Mouse (Mus musculus) Muller cell, postnatal 12 days (primary cell): ENCODE data around the gene Rftn1.

Experiments used
- DNase-seq: peaks from one replicate; pipeline ENCODE4 v3.0.0-alpha.2; 2015; ENCODE audit errors: inconsistent ontology term

The Rftn1 gene

DNA sequence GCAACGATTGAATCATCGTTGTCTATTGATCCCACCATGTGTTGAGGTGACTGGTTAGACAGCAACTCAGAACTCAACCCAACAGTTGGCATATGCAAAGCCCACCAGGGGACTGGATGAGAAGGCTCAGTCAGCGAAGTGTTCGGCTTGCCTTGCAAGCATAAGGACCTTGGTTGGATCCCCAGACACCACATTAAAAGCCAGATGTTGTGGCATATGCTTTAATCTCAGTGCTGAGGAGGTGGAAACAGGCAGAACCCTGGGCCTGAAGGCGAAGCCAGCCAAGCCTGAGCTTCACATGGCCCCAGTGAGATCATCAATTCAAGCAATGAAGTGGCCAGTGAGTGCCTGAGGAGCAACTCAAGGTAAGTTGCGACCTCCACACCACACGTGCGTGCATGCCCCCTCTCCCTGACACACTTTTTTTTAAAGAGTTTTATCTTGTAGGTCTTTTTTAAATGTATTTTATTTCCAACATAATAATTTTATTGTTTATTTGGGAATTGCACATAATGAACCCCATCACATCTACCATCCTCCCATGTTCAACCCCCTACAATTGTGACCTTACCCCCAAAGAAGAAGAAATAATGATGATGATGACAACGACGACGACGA lies 11.5 kb upstream of the Rftn1 start:
- no peak for DNase-seq

DNA sequence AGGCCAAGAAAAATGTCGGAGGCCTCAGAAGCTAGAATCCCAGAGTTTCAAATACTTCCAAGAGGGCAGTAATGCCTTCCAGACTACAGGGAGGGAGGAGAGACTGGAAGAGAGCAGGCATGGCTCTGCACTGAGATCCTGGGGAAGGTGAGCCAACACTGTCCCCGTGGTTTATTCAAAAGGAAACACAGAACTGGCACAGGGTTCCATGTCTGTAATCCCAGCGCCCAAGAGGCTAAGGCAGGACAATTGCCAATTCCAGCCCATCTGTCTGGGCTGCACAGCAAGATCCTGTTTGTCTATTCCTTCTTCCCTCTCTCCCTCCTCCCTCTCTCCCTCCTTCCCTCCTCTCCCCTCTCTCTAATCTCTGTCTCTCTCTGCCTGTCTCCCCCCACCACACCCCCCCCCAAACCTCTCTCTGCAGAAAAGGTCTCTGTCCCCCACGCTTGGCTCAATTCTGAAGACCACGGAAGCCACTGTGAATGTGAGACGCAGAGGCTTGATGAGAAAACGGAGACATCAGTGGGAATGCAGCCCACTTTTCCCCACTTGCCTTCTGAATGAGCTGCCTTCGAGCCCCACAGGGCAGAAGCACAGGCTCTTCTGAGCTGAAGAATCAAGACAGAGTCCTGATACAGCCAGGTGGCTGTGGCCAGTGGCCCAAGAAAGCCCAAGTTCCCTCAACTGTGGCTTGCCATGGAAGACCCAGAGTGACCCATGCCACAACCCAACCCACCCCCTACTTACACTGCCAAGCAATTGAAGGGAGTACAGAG lies 8.8 kb upstream of the Rftn1 start:
- DNase-seq, result no peak

DNA sequence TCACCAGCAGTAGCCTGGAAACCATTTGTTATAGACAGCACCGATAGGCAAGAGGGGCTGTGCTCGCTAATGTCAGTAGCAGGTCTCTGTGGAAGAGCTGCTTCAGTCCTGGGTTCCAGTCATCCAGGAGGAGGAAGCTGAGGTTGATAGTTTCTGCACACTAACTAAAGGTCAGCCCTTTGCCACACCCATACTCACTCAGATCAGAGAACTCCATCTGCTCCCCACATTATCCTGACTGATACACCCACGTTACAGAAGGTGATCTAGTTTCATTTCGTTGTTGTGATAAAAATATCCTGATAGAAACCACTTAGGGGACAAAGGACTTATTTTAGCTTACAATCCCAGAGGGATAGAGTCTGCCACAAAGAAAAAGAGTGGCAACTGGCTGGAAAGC lies 7.1 kb upstream of the Rftn1 start:
- DNase-seq, result no peak

DNA sequence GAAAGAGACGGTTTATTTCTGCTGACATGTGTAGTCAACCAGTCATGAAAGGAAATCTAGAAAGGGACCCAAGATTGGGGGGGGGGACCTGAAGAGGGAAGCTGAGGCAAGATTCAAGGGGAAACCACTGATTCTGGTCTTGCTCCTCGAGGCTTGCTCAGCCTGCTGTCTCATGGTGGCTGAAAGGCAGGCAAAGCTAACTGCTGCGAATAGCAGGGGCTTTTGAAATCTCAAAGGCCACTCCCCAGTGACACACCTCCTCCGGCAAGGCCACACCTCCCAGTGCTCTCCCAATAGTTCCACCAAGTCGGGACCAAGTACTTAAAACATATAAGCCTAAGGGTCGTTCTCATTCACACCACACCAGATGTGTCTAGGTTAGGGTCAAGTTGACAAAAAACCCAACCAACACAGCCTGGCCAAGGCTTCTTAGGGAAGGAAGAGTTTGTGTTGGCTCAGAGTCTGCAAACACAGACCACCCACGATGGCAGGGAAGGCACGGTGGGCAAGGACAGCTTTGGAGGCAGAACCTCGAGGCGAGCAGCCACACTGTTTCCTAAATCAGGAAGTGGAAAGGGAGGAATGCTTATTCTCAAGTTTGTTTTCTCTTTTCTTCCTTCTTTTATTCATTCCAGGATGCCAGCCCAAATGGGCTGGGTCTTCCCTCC lies 5.7 kb upstream of the Rftn1 start:
- DNase-seq, result no peak

DNA sequence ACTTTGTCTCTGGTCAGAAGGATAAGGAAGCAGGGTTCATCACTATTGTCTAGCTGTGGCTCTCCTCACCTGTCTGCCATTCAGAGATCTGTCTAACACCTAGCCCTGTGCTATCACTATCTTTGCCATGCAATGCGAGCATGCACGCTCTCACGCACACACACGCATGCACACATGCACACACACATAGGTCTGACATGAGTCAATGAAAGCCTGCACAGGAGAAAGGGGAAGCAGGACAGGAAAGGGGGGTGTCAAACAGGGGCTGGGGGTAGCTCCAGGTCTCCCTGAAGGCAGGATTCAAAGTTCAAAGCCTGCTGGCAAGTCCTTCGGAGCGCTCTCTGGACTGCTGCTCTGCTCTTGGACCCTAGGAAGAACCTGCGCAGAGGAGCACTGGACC lies 4.9 kb upstream of the Rftn1 start:
- DNase-seq, result no peak

DNA sequence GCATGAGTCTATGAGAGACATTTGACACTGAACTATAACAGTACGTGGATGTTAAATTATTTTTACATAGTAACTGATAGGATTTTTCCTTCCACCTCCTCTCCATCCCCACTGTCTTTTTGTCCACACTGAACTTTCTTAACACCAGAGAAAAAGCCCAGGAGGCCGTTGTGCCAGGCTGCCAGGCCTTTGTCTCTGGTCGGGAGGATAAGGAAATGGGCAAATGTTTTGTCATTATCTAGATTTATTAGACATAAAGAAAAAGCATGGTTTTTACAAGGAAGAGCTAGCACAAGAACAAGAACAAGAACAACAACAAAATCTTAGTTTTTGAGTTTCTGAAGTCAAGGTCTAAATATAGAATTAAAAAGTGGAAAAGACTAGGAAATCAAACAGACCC lies 4.1 kb upstream of the Rftn1 start:
- no peak for DNase-seq

DNA sequence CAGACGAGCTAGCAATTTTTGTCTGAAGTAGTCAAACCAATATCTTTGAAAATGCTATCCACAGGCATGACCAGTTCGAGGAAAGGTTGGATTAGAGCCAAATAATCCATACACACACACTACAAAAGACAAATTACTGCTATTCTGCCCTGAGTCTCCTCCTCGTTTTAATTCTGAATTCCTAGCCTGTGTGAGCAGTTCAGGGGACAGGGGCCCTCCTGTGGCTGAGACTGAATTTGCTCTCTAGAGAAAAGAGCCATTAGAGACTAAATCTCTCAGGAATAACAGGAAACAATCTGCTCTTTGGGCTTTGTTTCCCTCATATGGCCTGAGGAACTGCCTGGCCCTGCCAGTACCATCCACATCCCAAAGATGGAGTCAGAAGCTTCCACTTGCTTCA lies 3.2 kb upstream of the Rftn1 start:
- peak; percentile 52 for DNase-seq

DNA sequence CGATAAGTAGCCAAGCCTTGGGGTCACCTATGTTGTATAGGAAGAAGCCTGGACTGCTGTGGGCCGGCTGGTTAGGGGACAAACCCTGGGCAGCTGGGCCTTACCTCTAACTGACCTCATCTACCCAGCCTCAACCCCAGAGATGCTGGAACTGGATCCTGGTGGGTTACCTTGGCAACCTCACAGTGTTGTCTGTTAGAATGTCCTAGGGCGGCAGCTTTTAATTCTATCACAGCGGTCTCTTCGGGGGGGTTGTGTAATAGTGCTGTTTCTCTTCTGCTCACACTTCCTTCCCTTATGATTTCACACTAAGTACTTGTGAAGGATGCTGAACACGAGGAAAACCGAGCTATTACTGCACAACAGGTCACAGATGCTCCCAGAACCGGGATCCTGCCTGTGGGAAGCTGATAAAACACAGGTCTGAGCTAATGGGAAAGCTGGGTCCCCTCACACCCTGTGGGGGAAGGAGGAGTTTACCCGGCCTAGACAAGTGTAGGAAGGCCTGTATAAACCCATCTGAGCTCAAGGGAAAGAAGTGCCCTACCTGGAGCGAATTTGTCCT lies 2.0 kb upstream of the Rftn1 start:
- DNase-seq, result no peak

DNA sequence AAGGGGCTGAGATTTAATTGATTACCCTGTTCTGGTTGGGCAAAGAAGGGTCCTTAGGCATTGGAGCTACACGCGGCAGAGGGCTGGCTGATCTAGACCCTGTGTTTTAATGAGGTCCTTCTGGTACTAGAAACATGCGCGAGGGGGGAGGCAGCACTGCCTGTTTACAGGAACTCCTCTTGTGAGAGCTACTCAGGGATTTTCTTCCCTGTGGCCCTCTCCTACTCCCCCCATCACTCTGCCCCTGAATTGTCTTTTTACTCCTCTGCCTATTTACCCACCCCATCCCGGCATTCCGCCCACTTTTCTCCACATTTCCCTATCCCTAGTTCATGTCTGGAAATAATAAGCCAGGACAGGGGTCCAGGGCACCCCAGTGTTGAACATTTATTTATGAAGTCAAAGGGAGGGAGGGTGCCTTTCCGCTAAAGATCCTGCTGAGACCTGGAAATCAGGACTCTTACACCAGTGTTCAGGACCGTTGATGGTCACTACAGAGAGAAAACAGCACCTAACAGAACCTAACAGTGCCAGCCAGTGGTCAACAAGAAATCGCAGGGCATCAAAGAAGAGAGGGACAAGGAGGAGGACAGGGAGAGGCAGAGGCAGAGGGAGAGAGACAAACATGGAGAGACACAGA lies 964 bp upstream of the Rftn1 start:
- no peak for DNase-seq

DNA sequence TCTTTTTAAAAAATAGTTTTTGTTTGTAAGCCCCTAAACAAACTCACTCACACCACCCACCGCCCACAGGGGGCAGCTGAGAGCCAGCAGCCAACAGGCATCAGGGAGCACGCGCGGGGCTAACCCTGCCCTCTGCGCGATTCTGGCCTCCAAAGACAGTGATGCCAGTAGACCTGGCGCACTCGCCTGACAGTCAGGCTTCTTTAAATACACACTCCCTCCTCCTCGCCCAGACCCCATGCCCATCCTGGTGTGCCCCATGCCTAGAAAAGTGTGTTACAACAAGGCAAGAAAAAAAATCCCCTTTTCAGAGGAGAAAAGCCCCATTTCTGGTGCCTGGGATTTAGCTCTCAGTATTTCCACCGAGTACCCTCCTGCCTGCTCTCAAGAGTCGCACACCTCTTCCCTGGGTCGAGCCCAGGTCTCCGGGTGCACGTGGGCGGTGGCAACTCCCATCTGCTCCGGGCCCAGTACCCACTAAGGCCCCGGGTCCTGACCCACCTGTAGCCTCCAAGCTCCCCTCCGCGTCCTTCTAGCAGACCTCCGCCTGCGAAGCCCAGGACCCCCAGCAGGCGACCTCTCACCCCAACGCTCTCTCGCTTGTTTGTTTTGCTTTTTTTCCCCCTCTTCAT lies 977 bp downstream of the Rftn1 start:
- DNase-seq, result peak; percentile 63

DNA sequence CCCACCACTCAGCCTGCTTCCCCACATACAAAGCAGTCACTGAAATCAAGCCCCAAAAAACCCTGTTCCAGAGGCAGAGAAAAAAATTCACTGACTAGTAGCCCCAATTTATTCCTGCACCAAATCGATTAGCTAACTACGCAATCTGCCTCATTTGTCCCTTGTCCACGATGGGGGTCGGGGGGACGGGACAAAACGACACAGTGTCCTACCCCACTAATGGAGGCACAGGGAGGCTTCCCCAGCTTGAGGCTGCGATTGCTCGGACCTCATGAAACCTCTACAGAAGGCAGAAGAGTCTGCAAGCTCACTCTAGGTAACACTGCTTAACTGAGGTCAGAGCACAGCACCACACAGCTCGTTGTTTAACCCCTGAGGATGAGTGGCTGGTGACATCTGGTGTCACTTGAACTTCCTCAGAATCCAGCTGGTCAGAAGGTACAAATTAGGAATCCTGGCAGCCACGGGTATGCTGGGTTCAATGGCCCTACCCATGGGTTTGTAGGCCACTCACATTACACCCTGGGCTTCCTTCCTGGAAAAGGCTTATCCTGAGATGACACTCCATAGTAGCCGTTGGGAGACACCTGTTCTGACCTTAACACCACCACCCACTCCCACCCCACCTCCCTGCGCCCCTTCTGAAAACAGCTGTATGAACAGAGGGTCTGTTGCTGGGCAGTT lies 1.7 kb downstream of the Rftn1 start:
- no peak for DNase-seq

DNA sequence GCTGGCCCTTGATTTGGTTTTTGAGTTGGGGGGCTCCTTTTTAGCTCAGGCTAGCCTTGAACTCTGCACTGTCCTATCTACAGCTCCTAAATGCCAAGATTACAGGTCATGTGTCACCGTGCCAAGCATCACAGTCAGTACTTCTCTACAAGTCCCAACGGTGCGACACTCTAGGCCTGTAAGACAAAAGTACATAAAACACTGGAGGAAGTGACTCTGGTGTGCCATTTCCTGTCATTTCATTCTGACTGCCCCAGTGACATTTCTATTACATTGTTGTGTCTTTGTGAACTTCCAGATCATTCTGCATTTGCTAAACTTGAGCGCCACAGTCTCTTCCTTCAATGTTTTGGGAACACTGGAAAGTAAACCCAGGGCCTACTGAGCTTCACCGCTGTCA lies 4.9 kb downstream of the Rftn1 start:
- DNase-seq, result no peak

DNA sequence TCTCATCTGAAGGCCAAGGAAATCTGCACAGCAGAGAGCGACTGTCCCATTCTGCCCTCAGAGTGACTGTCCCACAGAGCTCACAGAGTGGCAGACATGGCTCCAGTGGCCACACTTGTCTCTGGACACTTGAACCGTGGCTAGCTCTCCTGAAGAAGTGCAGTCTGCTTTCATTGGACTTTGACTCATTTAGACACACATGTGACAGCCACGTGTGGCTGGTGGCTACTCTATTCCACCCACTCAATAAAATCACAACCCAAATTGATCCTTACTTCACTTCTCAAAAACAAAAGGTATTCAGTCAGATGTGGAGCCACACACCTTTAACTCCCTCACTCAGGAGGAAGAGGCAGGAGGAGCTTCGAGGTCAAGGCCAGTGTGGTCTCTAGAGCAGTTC lies 5.4 kb downstream of the Rftn1 start:
- no peak for DNase-seq

DNA sequence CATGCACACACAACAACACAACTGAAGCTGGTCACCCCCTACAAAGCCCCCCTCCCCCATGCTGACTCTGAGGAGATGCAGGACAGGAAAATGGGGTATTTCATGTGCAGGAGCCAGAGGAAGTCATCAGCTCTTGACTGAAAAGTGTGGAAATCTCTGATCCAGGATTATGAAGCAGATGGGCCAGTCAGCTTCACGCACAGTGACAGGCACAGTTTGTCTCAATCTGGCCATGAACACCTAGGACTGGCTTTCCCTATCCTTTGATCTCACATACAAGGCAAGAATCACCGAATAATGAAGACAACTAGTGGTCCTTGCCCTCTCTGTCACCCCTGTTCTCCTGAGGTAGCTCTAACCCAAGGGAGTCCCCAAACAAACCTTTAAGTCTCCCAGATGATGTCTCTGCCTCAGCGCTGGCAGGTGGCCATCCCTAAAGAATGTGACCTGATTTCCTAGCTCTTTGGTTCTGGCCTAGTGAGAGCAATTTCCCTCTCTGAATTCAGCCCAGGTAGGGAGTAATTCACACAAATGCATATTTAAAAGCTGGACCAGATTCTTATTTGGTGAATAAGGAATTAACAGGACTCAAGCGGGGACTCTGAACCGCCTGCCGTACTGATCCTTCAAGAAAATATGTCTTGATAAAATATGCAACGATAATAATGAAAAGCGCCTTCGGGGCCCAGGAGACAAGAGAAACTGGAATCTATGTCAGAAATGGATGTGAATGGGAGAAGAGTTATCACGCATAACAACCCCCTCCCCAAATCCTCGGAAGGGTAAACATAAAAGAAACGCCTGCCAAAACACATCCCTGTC lies 6.0 kb downstream of the Rftn1 start:
- peak; percentile 31 for DNase-seq

DNA sequence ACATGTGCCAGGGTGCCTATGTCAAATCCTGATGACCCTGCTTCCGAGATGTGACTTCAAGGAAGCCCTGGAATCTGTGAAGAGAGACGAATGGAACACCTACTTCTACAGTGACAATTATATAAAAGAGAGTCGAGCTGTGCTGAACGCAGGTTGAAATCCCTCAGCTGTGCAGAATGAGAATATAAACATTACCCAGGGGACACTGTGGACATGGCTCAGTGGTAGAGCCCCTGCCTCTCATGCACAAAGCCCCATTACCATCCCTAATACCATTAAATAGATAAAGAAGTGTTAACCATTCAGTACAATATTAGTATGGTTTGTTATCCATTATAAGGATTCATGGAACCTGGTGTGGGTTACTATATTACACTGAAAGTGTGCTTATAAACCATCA lies 7.2 kb downstream of the Rftn1 start:
- no peak for DNase-seq

DNA sequence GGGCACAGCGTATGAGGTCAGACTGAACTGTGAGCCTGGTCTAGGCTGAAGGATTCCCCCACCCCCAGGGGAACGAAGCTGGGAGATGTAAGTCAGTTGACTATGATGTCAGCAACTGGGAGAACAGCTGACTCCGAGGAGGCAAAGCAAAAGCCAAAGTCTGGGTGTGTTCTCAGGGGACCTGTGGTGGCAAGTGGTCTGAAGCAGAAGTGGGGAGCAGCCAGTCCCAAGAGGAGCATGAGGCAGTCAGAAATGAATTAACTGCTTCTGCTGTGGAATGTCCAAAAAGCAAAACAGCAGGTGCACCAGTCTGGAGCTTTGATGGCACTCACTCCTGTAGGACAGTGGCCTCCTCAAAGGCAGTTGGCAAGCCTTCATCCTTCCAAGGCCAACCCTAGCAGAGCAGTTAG lies 7.9 kb downstream of the Rftn1 start:
- peak; percentile 30 for DNase-seq

DNA sequence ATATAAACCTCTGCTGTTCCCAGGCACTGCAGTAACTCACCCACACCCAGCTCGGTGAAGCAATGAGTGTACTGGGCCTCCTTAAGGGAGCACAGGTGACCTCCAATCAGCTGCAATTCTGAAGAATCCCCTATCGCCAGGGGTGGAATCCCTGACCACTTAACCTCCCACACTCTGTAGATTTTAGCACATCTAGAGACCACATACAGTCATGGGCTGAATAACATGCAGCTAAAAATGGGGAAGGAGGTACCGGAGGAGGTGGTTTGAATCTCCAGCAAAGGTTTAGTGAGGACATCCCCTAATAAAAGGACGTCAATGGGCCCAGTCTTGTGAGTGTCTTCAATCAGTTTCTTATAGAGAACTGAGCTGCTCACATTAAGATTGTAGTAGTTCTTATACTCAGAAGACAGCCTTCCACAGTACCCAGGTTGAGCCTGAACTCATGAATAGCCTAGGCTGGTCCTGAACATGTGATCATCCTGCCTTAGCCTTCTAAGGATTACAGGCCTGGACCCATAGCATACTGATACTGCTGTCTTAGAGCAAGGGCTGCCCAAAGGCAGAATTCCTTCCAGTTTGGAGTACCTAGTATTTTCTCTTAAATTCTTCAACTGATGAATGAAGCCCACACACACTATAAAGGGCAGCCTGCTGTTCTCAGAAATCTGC lies 9.4 kb downstream of the Rftn1 start:
- no peak for DNase-seq

DNA sequence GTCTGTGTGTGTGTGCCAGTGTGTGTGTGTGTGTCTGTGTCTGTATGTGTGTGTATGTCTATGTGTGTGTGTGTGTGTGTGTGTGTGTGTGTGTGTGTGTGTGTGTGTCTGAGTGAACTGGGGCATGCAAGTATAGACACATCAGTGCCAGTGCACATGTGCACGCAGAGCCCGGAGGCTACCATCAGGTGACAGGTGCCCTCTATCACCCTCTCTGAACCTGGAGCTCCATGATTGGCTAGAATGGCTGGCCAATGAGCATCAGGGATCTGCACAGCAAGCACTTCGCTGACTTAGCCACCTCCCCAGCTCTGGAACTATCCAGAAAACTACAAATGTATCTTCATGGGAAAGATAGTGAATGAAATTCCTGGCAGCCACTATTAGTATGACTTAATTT lies 16.7 kb downstream of the Rftn1 start:
- no peak for DNase-seq

DNA sequence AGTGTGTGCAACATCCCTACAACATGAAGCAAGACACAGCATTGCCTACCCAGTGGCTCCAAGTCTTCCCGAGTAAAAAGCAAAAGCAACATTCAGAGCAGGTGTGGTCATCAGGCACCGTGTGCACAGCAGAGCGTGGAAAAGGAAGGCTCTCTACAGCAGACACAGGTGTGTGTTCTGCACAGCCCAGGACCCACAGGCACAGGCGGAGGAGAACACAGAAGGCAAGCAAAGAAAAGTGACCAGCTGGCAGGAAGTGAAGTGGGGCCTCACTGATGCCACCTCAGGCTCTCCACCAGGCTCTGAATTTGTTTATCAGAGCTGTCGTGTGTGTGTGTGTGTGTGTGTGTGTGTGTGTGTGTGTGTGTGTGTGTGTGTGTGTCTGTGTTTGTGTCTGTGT lies 17.1 kb downstream of the Rftn1 start:
- no peak for DNase-seq

DNA sequence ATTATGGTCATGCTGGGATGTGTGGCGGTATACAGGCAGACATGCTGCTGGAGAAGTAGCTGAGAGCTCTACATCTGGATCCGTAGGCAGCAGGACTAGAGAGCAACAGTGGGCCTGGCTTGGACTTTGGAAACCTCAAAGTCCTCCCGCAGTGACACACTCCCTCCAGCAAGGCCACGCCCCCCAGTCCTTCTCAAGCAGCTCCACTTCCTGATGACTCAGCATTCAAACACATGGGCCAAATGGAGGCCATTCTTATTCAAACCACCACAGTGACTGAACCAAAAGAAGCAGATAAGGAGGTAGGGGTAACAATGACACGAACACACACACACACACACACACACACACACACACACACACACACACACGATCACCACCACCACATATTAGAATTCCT lies 17.7 kb downstream of the Rftn1 start:
- DNase-seq, result no peak
